Mouse (Mus musculus) kidney, postnatal 14 days (tissue): ENCODE measurements around the gene Sox8.

ENCODE experiments used
- DNase-seq: peaks from one replicate; pipeline ENCODE4 v3.0.0; 2022; ENCODE audit warnings: mixed read lengths

Sox8 gene

GRCm38 (mm10) chr17:25579332-25580047 is 9.0 kb upstream of the Sox8 start:
- peak; percentile 37 for DNase-seq

GRCm38 (mm10) chr17:25578920-25579319 is 8.4 kb upstream of the Sox8 start, which contains the start of gene Lmf1:
TSS of gene Lmf1 (plus strand) at chr17:25579085.
- peak; percentile 98 for DNase-seq

GRCm38 (mm10) chr17:25577702-25578101 is 7.2 kb upstream of the Sox8 start:
- no peak for DNase-seq

GRCm38 (mm10) chr17:25577263-25577662 is 6.8 kb upstream of the Sox8 start:
- DNase-seq = no peak

- no peak for DNase-seq
Measured at GRCm38 (mm10) chr17:25576034-25576433, 5.5 kb upstream of the Sox8 start.

- DNase-seq = no peak
Measured at GRCm38 (mm10) chr17:25575208-25575971, 4.9 kb upstream of the Sox8 start.

- no peak for DNase-seq
Measured at GRCm38 (mm10) chr17:25571453-25571820, 951 bp upstream of the Sox8 start.

- DNase-seq = no peak
Measured at GRCm38 (mm10) chr17:25569833-25570647, 446 bp downstream of the Sox8 start.

GRCm38 (mm10) chr17:25568880-25569279 is 1.6 kb downstream of the Sox8 start:
- DNase-seq = no peak

GRCm38 (mm10) chr17:25568206-25568605 is 2.3 kb downstream of the Sox8 start:
- DNase-seq = no peak

GRCm38 (mm10) chr17:25567745-25568144 is 2.7 kb downstream of the Sox8 start:
- DNase-seq = peak; percentile 64

GRCm38 (mm10) chr17:25567261-25567660 is 3.2 kb downstream of the Sox8 start:
- DNase-seq = no peak

GRCm38 (mm10) chr17:25565860-25566600 is 4.5 kb downstream of the Sox8 start:
- no peak for DNase-seq

- no peak for DNase-seq
Measured at GRCm38 (mm10) chr17:25565244-25565643, 5.2 kb downstream of the Sox8 start.

- no peak for DNase-seq
Measured at GRCm38 (mm10) chr17:25564481-25564880, 6.0 kb downstream of the Sox8 start.

- DNase-seq = no peak
Measured at GRCm38 (mm10) chr17:25561223-25562028, 9.1 kb downstream of the Sox8 start.

GRCm38 (mm10) chr17:25560554-25561222 is 9.8 kb downstream of the Sox8 start:
- no peak for DNase-seq

- DNase-seq = no peak
Measured at GRCm38 (mm10) chr17:25559634-25560033, 10.9 kb downstream of the Sox8 start.

- peak; percentile 31 for DNase-seq
Measured at GRCm38 (mm10) chr17:25556630-25557354, 13.7 kb downstream of the Sox8 start.
